Mouse (Mus musculus) E14TG2a.4 (cell line): Measurements from ENCODE around the gene Reck.

Source experiments
- CTCF ChIP-seq: conservative IDR thresholded peaks from 2 replicates; pipeline ENCODE4 v1.5.1; 2014; ENCODE audit warnings: low read length
- NANOG ChIP-seq: IDR thresholded peaks from 2 replicates; pipeline ENCODE4 v1.6.1; 2014; ENCODE audit warnings: borderline replicate concordance, low read length, mixed read lengths
- POU5F1 ChIP-seq: IDR thresholded peaks from 2 replicates; pipeline ENCODE4 v1.6.1; 2014; ENCODE audit warnings: low read length, borderline replicate concordance

GRCm38 (mm10) chr4:43993072-43993471 is 117.7 kb downstream of the Reck start:
- TF ChIP-seq NANOG (no peak), CTCF (no peak), POU5F1 (no peak)
